Mouse (Mus musculus) myocyte (in vitro differentiated cells): ENCODE results near the gene 1700015G11Rik.

Experiments
- CEBPB ChIP-seq: IDR thresholded peaks from 2 replicates; pipeline ENCODE4 v1.6.1; 2011; ENCODE audit warnings: mild to moderate bottlenecking, moderate library complexity; ENCODE audit not compliant: poor library complexity, insufficient read depth, severe bottlenecking
- E2F4 ChIP-seq: IDR thresholded peaks from one replicate; pipeline ENCODE4 v1.6.1; 2011; ENCODE audit warnings: mild to moderate bottlenecking, control low read depth, moderate library complexity; ENCODE audit not compliant: insufficient read depth
- MAX ChIP-seq: IDR thresholded peaks from one replicate; pipeline ENCODE4 v1.6.1; 2011; ENCODE audit warnings: low read depth, mild to moderate bottlenecking, control low read depth
- MYOD1 ChIP-seq, 3 experiments: IDR thresholded peaks; one replicate each; pipeline ENCODE4 v1.6.1; 2011; ENCODE audit warnings: control low read depth in 2 of 3, low read depth in 2 of 3, mild to moderate bottlenecking in 2 of 3, moderate library complexity in 1 of 3; ENCODE audit not compliant: insufficient read length in 2 of 3, control insufficient read depth in 1 of 3
- MYOG ChIP-seq, 3 experiments: IDR thresholded peaks; one replicate each; pipeline ENCODE4 v1.6.1; 2011; ENCODE audit warnings: control low read depth in 2 of 3, low read depth in 2 of 3, mild to moderate bottlenecking in 2 of 3; ENCODE audit not compliant: insufficient read length in 2 of 3, control insufficient read depth in 1 of 3, insufficient read depth in 1 of 3
- POLR2A ChIP-seq: IDR thresholded peaks from one replicate; pipeline ENCODE4 v1.6.1; 2011; ENCODE audit warnings: low read depth, mild to moderate bottlenecking, control low read depth, moderate library complexity; ENCODE audit not compliant: insufficient read length
- POLR2AphosphoS2 ChIP-seq: IDR thresholded peaks from one replicate; pipeline ENCODE4 v1.6.1; 2011; ENCODE audit warnings: low read depth, control low read depth; ENCODE audit not compliant: insufficient read length
- REST ChIP-seq: IDR thresholded peaks from one replicate; pipeline ENCODE4 v1.6.1; 2011; ENCODE audit warnings: mild to moderate bottlenecking, control low read depth, moderate library complexity; ENCODE audit not compliant: insufficient read depth, insufficient read length
- SRF ChIP-seq: IDR thresholded peaks from one replicate; pipeline ENCODE4 v1.6.1; 2011; ENCODE audit warnings: low read depth; ENCODE audit not compliant: control insufficient read depth, insufficient read length
- TCF12 ChIP-seq: IDR thresholded peaks from one replicate; pipeline ENCODE4 v1.6.1; 2011; ENCODE audit warnings: mild to moderate bottlenecking, control low read depth; ENCODE audit not compliant: poor library complexity, insufficient read depth, severe bottlenecking
- TCF3 ChIP-seq: IDR thresholded peaks from one replicate; pipeline ENCODE4 v1.6.1; 2011; ENCODE audit warnings: low read depth, control low read depth; ENCODE audit not compliant: insufficient read length
- USF1 ChIP-seq: IDR thresholded peaks from one replicate; pipeline ENCODE4 v1.6.1; 2011; ENCODE audit warnings: low read depth, mild to moderate bottlenecking, control low read depth, moderate library complexity

GRCm38 (mm10) chr7:52007138-52007537 is 8.4 kb downstream of the 1700015G11Rik start:
- TF ChIP-seq MYOD1 (IDR thresholded peaks at IDR 0.05; ENCODE audit: control insufficient read depth in 1 of 3, insufficient read length in 2 of 3, low read depth in 2 of 3) (no peak), POLR2A (no peak), TCF12 (no peak), MAX (no peak), REST (no peak), POLR2AphosphoS2 (no peak), USF1 (no peak), E2F4 (no peak), CEBPB (no peak), MYOG (IDR thresholded peaks at IDR 0.05; ENCODE audit: control insufficient read depth in 1 of 3, insufficient read depth in 1 of 3, insufficient read length in 2 of 3, low read depth in 2 of 3) (no peak), SRF (no peak), TCF3 (no peak)
